Mouse (Mus musculus) right cerebral cortex, postnatal 4 days (tissue): ENCODE results near the gene Lrrc9.

Experiments used
- DNase-seq: peaks from one replicate; pipeline ENCODE4 v3.0.0-alpha.2; 2022

The Lrrc9 gene

DNA sequence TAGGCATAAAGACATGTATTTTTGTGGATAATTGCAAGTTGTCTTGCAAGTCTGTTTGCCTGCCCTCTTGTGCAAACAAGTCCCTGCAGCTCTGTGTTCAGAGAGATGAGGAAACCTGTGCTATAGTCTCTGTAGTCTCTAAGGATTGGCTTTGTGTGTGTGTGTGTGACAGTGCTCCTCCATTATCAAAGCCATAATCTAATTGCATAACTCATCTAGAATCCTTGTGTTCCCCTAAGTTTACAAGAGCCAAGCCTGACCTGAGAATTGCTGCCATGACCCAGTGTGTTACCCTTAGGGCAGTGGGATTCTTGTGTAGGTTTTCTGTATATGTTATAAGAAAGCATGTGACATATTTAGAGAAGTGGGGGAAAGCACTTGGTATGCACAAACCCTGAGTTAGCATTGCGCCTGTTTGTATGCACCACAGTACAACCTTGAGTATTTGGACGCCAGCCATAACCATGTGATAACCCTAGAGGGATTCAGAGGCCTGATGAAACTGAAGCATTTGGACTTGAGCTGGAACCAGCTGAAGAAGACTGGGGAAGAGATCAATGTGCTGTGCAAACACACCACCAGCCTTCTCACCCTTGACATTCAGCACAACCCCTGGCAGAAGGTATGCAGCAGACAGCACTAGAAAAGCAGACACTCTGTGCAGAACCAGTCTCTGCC, 35.2 kb downstream of the Lrrc9 start:
- no peak for DNase-seq

DNA sequence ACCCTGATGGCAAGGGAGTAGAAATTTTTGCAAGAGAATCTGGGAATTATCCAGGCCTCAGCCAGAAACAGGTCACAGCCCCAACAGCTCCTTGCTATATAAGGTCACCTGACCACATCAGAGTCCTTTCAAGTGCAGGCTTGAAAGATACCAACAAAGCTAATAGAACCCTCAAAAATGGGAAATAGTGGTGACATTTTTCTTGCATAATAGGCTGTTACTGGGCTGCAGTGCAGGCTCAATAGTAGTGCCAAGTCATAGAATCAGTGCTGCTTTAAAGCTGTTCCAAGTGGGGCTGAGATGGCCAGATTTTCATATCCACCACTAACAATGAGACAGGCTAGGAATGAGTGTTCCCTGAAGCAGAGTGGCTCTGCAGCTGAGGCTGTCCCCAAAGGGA, 40.6 kb downstream of the Lrrc9 start:
- no peak for DNase-seq

DNA sequence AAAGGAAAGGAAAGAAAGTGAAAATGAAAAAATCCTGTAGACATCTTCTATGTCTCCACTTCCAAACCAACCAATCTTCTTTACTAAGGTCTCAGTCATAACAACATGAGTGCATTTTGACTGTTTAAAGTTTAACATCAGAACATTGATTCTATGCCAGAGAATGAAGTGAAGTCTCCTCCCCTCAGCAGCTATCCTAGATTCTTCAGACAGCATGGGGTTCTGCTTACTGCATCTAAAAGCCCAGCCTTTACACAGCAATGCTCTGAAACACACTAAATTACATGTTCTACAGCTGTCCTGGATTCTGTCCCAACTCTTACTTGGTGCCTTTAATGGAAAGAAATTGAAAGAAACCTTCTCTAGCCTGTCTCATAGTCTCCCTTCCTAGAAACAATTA, 43.2 kb downstream of the Lrrc9 start:
- no peak for DNase-seq

DNA sequence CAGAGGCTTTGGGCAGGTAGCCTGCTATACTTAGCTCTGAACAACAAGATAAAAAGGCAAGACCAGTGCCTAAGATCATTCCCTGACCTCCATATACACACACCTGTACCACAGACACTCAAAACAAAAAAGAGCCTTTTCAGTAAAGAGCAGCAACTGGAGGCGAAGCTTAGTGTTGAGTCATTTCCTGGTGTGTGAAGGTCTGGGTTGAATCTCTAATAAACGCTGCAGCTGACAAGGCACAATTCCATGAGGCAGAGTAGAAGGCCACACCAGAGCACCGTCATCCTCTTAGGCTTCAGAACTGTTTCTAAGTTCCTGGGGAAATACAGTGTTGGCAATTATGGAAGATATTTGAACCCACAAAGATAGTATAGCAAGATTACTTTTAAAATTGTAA, 45.8 kb downstream of the Lrrc9 start:
- DNase-seq, result no peak

DNA sequence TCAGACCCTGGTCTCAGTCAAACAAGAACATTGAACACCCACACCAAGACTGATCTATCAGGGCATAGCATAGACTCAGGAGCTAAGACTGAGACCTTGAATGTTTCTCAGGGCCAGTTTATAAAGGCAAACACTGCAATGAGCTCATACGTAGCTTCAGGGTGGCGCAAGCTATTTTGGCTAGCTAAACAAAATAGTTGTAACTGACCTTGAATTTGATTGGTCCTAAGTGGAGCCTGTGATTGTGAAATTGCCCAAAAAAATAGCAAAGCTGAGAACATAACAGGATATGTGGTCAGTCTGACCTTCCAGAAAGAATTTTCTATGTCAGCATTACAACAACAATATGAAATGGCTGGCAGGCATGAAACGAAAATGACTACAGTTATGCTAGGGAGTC, 48.3 kb downstream of the Lrrc9 start:
- no peak for DNase-seq

DNA sequence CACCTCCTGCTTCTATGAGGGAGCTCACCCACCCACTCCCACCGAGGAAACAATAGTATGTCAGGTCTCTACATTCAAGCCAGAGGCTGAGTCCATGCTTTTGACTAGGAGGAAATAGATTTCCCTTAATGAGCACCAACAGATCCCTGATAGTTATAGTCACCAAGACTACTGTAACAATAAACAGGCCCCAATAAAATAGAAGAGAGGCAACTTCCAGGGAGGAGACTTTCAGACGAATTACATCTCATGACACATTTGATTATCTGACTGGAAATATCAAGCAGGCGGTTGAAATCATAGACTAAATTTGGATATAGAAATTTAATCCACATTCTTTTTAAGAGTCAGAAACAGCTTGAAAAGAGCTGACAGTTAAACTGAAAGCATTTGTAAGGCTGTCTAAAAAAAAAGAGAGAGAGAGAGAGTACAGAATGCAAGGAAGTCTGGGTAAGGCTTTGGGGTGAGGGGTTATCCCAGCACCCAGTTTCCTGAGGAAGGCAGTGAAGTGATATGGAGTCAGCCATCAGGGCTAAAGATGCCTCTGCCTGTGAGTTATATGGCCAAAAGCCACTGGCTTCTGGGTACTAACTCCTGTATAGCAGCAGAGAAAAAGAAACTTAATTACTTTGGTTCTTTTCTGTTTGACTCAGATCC, 49.5 kb downstream of the Lrrc9 start:
- no peak for DNase-seq

DNA sequence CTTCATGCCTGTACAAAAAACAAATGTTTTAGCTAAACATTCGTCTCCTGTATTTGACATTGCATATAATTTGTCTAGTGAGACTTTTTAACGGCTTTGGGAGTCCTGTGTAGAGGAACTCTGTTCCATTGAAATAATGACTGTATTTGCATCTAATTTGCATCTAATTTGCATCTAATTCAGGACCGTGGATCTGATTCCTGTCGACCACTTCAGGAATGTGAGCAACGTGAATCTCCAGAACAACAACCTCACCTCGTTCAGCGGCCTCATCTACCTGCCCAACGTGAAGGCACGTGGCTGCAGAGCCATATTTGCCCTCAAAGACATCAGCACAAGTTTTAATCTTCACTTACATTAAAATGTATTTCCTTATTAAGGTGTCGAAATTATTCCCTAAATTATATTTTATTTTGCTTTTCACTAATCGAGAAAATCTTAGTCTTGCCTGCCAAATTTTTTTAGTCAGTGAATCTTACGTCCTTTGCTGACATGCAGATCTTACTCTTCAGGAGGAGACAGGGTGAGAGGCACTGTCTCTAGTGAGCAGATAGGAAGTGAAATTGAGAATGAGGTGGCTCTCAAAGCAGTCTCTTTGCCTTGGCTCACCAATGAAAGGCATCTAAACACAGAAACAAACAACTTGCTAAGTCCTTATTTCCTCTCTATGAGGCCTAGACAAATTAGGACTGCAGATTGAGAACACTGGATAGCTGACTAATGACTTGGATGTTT, 55.4 kb downstream of the Lrrc9 start:
- no peak for DNase-seq

DNA sequence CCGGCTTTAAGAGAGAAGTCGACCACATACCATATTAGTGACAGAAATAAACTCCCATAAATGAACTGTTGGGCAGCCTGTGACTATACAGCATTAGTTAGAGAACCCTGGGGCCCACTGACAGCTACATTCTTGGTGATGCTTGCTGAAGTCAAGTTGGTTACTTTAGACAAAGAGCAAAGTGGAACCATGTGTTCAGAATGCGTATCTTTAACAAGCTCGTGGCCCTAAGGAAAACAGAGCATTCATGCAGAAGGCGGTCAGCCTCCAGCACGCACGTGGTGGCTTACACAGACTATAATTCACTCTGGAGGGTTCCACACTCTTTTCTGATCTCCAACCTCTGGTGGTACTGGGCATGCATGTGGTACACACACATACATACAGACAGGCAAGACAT, 67.9 kb downstream of the Lrrc9 start:
- no peak for DNase-seq

DNA sequence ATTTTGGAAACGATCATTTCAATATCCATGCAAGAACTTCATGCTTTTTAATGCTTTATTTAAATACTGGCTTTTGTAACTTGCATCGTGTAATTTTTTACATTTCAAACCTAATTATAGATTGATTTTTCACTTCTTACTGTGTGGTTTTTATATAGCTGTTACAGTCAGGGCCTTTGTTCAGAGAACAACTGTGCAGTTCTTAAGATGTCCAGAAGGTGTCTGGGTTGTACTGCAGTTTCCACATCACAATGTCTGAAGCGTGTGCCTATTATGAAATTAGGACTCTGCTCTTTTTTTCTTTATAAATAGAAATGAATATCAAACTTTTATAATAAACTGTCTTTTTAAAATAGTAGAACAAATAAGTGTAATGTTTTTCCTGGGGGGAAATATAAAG, 73.8 kb downstream of the Lrrc9 start:
- no peak for DNase-seq

DNA sequence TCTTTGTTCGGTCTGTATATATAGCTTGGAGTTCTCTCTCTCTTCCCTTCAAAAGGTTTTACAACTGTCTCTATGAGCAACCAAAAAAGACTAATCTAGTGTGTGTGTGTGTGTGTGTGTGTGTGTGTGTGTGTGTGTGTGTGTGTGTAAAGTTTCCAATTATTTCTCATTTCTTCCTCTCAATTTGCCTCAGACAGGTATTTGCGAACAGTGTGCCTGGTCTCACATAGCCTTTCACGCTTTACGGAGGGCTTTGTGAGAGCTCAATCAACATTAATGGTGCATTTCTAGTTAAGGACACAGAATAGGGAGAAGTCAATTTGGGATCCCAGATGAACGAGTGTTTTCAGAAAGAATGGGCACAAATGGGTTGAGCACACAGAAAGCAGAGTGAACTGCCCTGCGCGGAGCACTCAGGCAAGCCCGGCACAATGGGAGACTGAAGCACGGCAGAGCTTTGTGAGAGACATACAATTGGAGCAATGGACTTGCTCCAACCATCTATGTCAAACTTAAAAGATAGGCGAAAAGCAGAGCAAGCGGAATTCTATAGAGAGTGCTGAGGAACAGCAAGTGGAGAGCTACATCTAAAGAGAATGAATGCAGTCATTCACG, 76.6 kb downstream of the Lrrc9 start:
- no peak for DNase-seq

DNA sequence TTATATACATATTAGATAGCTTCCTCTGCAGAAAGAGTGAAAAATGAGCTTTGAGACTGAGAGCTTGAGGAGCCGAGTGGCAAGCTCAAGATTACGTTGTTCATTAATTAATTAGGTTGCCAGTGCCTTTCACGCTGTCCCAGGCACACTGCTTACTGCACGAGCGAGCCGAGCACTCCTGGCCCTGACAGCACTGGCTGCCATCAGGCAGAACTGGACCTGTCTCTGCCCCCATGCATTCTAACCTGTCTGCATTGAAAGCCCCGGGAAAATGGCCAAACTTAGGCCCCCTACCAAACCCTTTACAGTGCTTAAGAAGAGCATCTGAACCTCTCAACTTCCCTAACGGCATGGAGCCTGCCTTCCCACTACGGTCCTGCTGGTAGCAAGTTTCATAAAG, 77.7 kb downstream of the Lrrc9 start:
- DNase-seq, result no peak

DNA sequence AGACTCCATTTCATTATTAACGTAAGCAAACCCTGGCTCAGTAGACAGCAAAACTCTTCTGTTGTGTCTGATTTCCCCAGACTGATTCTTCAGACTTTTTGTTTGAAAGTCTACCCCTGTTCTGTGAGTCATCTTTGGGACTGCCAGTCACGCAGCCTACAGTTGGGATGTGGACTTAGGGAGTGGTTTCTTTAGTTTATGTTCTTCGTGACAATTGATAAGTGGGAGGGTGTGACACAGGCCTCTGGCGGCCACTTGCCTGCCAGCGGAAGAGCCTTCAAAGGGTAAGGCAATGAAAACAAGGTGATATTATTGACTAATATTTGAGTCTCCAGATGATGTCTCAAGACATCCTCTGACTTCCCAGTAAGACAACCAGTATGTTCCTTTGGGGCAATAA, 78.2 kb downstream of the Lrrc9 start:
- DNase-seq, result no peak

DNA sequence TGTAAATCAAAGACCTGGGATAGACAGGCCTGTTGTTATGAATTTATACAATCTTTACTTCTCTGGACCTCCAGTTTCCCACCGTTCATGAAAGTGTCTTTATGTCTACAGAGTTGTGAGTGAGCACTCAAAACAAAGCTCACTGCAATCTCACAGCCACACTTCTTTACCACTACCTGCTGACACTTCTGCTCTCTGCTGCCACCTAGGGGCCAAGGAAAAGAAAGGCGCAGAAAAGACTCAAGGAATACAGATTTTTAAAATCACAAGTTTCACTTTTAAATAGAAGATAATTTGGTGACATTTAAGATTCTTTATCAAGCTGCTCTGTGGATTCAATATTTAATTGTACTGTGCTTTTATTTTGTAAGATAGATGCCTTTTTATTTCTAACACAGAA, 79.0 kb downstream of the Lrrc9 start:
- peak; percentile 87 for DNase-seq

DNA sequence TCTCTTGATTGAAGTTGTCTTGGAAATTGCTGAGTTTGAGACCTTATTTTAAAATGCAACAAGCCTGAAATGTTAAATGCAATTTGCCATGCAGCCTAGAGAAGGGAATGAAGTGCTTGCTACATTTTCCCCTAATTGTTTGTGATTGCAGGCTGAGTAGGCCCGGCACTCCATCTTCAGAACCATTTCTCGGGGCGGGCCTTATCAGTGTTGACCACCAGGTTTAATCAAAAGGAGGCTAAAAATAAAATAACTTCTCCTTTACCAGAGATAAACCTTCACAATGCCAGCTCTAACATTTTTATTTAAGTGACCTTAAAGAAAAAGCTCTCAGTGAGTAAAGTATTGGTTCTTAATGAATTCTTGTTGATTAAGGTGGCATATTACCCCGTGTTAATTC, 83.9 kb downstream of the Lrrc9 start:
- DNase-seq, result no peak

DNA sequence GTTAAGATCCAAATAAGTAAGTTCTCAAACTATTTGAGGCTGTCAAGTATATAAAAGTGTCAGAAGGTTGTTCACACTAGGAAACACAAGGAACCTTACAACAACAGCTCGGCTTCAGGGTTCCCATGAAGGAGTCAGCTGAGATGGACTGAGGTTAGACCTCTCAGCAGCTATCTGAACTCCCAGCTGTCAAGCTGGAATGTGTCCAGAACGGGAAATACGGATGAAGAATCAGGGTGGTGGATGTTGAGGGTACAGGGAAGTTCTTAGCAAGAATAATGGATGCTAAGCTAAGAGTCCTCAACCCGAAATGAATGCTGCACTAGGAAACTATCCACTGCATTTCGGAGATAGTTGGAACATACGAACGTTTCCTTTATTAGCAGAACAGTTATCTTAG, 90.6 kb downstream of the Lrrc9 start:
- no peak for DNase-seq

DNA sequence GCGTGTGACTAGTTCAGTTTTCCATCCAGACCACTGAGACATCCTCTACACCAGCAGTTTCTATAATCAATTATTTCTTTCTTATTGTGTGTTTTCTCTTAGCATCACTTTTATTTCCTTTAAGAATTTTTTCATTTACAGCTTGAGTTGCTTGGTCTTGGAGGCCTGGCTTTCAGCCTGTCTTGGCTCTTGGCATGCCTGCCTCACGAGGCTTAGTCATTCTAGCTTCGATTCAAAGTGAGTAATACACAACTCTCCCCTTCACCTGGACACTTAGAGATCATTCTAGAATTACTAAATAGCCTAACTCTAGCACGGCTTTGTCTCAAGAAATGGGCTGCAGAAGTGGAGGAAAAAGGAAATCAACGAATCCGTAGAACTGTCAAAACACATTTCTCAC, 92.3 kb downstream of the Lrrc9 start:
- DNase-seq, result no peak

DNA sequence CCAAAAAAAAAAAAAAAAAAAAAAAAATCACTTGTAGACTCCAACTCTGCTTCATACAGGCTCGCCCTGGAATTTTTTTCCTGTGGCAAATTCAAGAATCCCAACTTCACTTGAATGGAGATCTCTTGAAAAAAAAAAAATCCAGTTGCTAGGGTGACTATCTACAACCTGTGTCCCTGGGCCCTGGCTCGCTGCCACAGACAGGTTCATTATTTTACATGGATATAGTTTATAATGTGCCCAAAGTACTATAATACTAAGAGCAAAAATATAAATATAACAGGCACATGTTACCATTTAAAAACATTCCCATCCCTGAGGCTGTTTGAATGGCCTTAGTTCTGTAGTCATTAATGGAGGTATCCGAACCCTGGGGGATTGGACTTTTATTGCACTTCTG, 93.9 kb downstream of the Lrrc9 start:
- peak; percentile 28 for DNase-seq

DNA sequence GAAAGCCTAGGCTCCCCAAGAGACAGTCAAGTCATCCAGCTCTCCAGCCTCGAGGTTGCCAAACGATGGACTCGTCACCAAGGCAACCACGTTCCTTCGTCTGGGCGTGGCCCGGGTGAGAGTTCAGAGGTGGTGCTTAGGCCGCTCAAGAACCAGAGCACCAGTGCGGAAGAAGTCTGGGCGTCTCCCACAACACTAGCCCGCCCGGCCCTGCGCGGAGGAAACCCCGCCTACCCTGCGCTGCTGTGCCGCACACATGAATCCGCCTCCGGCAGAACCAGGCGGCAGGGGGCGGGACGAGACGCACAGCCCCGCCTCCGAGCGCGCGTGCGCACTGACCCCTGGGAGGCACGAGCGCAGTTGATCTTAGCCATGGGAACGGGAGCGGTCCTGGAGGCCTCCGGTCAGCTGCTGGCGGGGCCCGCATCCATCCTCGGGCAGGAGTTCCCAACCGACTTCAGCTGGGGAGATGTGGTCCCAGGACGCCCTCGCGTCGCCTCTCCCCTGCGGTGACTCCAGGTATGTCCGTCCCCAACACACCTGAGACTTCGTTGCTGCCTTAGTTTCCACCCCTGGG, 94.4 kb downstream of the Lrrc9 start, which contains the start of gene Pcnx4:
Gene Pcnx4 (plus strand): TSS at position 363 of the 577 bp plus-strand sequence.
- DNase-seq, result peak; percentile 95

DNA sequence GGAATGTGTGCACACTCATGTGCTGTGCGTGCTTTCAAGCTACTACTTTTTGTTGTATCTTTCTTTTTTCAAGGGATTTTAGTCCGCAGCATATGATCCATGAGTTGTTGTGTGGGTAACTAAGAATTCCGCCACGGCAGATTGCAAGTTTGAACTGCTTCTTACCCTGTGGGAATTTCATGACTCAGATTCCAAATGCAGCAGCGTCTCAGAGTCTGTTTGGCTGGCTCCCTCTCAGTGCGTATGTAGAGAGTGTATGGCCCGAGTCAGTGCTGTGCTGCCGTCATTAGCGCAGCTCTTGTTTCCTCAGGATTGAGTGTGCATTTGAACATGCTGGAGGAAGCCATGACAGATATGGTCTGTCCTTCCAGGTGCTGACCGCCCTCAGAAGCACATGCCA, 96.9 kb downstream of the Lrrc9 start:
- no peak for DNase-seq

DNA sequence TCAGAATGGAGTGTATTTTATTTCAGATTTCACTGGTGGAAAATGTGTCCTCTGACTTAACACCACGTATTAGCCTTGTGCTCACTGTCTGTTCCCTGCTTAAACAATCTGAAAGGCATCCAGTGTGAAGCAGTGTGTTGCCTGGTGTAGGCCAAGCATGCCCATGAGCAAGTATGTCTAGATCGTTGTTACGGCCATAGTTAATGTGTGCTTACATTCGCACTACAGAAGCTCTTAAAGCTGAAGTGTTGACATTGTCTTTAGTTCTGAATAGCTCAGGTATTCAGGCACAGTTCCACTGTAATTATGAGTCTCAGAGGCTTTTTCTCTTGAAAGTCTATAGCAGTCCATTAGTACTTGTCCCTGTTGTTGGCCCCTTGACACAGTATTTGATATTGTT, 112.7 kb downstream of the Lrrc9 start:
- no peak for DNase-seq

DNA sequence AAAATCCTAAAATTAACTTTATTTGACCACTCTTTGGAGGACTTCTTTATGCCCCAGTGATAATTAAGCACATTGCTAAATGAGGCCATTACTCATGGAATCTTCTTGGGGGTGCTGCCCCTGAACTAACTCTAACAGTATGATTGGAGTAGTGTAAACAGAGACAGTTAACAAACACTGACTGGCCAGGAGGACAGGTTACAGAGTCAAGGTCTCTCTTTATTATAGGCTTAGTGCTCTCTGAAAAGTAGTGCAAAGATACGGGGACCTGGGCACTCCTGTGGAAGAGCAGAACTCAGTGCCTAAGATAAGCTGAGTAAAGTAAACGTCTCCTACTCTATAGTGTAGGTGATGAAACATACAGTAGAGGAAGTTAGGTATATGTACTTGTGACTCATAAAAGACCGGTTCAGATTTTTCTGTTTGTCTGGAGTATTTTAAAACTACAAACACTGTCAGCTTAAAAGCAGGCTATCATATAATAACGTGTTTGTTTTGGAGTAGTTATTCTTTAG, 122.7 kb downstream of the Lrrc9 start:
- no peak for DNase-seq
